Mouse (Mus musculus) limb, embryonic 15.5 days (tissue): ENCODE results near the gene Setd1a. TPM values are rescaled to one million over a fixed set of nuclear protein-coding genes. Genes with fewer than 3 reads are reported as not detected.
A peak's percentile ranks its signal among the peaks of the same experiment; 100 is the strongest.

Source experiments
- ATAC-seq: fragments of 200-750 bp; cut with Nextera tagmentation; 2 replicates; pipeline ENCODE4 v1.8.0; 2017; ENCODE audit warnings: low read depth, moderate TSS enrichment; ENCODE audit not compliant: insufficient number of reproducible peaks, low FRiP score, low TSS enrichment
- H3K27ac ChIP-seq: fragments of 300-500 bp; sonication (generic); 2 replicates; pipeline ENCODE4 v1.5.1; 2015; ENCODE audit warnings: moderate library complexity, mild to moderate bottlenecking, inconsistent platforms
- H3K27me3 ChIP-seq: fragments of 300-500 bp; sonication (generic); 2 replicates; pipeline ENCODE4 v1.6.1; 2015; ENCODE audit warnings: inconsistent platforms
- H3K36me3 ChIP-seq: fragments of 300-500 bp; sonication (generic); 2 replicates; pipeline ENCODE4 v1.6.1; 2015; ENCODE audit warnings: inconsistent platforms
- H3K4me1 ChIP-seq: fragments of 300-500 bp; sonication (generic); 2 replicates; pipeline ENCODE4 v1.6.1; 2015; ENCODE audit warnings: inconsistent platforms
- H3K4me2 ChIP-seq: fragments of 300-500 bp; sonication (generic); 2 replicates; pipeline ENCODE4 v1.6.1; 2015; ENCODE audit warnings: mild to moderate bottlenecking, inconsistent platforms
- H3K4me3 ChIP-seq: fragments of 300-500 bp; sonication (generic); 2 replicates; pipeline ENCODE4 v1.5.1; 2015; ENCODE audit warnings: mild to moderate bottlenecking, inconsistent platforms
- H3K9ac ChIP-seq: fragments of 300-500 bp; sonication (generic); 2 replicates; pipeline ENCODE4 v1.6.1; 2015; ENCODE audit warnings: inconsistent platforms
- H3K9me3 ChIP-seq: fragments of 300-500 bp; sonication (generic); 2 replicates; pipeline ENCODE4 v1.6.1; 2016; ENCODE audit warnings: inconsistent platforms
- WGBS: fragments of 180-500 bp; shearing (Covaris S2); methylation state at CpG from one replicate; pipeline ENCODE4 v1.1.7; 2015; 5-methylcytosine and 5-hydroxymethylcytosine counted together
- polyA plus RNA-seq: library from polyadenylated mRNA; unstranded; fragments of >200 nt; fragmentation: Nextera tagmentation; extraction: Ambion mirVana; gene quantifications from 2 replicates; pipeline ENCODE4 v1.2.1, GENCODE M21; 2015

Gene Setd1a
- polyA plus RNA-seq, 1 experiment from 2014 or later, result 21.7 TPM

DNA sequence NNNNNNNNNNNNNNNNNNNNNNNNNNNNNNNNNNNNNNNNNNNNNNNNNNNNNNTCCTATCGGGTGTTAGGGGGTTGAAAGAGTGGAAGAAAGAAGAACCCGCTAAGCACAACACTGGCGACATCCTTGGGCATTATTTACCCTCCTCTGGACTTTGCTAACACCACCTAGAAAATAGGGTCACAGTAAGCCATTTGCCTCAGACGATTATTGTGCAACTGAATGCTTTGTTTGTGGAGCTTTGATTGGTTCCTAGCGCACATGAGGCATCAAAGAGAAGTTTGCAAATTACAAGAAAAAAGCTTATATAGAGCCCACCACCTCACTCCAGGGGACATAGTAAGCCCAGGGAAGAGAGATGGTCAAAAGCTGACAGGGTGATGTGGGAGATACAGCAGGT, 32.4 kb downstream of the Setd1a start:
- Histone ChIP-seq H3K4me2 (no peak overlapping the region), H3K9me3 (no peaks in the 10 kb centered on the region), H3K27ac (no peak overlapping the region), H3K9ac (no peak overlapping the region), H3K4me3 (no peak overlapping the region), H3K27me3 (no peaks in the 10 kb centered on the region), H3K36me3 (peaks cover 56% of the 10 kb centered on the region), H3K4me1 (no peaks in the 10 kb centered on the region)
- 77% methylated on average over 5 of the region's 5 CpGs for WGBS
- no peak for ATAC-seq

DNA sequence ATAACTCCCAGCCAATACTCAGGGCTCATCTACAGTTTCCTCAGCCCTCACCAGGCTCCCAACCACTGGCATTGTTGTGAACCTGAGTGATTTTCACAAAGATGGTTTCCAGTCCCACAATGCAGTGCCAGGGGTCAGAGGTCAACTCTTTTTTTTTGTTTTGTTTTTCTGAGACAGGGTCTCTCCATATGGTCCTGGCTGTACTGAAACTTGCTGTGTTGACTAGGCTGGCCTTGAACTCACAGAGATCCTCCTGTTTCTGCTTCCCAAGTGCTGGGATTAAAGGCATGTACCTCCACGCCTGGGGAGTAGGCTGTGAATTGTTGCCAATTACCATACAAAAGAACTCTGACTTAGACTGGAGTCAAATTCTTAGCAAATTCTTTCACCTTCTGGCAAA, 33.4 kb downstream of the Setd1a start:
- H3K27me3 ChIP-seq, result no peaks in the 10 kb centered on the region
- no peak overlapping the region for H3K4me3 ChIP-seq
- no peak overlapping the region for H3K27ac ChIP-seq
- peaks cover 3% of the 10 kb centered on the region for H3K4me1 ChIP-seq
- H3K9me3 ChIP-seq, result no peaks in the 10 kb centered on the region
- H3K36me3 ChIP-seq, result peaks cover 59% of the 10 kb centered on the region
- H3K9ac ChIP-seq, result no peak overlapping the region
- 92% methylated on average over 1 of the region's 1 CpGs for WGBS
- H3K4me2 ChIP-seq, result no peak overlapping the region
- ATAC-seq, result no peak

DNA sequence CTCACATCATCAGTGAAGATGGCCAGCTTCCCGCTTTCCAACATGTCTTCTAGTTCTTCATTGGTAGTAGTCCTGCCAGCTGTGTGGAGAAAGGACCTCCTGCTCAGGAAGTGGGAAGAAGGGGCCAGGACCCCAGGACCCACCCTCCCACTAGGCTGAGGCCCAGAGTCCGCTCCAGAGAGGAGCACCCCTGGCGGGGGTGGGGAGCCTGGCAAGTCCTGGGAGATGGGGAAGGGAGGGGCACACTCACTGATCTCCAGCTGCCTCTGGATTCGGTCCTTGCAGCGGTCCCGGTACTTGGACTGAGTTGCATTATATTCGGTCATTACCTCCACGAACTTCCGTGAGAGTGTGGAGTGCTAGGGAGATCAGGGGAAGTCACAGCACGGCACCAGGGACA, 34.2 kb downstream of the Setd1a start:
- Histone ChIP-seq H3K4me1 (peaks cover 3% of the 10 kb centered on the region), H3K27ac (no peak overlapping the region), H3K27me3 (no peaks in the 10 kb centered on the region), H3K4me2 (no peak overlapping the region), H3K9me3 (no peaks in the 10 kb centered on the region), H3K4me3 (no peak overlapping the region), H3K36me3 (peaks cover 57% of the 10 kb centered on the region), H3K9ac (no peak overlapping the region)
- WGBS, result 80% methylated on average over 10 of the region's 10 CpGs
- no peak for ATAC-seq

DNA sequence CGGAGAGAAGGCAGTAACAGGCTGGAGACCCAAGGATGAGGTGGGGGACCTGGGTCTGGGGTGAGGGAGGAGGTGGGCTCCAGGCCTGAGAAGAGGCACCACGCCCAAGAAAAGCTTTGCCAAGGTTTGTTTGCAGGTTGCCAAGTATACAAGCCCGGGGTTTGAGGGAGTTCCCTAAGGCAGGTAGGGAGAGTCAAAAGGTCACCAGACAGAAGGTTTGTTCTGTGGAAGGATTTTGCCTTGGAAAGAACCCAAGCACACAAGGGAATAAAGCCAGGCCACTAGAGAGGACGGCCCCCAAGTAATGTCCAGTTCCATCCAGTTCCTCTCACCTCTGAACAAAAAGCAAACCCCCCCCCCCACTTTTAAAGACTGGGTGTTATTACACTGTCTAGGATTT, 34.8 kb downstream of the Setd1a start:
- Histone ChIP-seq H3K27me3 (no peaks in the 10 kb centered on the region), H3K27ac (no peak overlapping the region), H3K36me3 (peaks cover 56% of the 10 kb centered on the region), H3K9me3 (no peaks in the 10 kb centered on the region), H3K4me1 (peaks cover 8% of the 10 kb centered on the region), H3K4me2 (no peak overlapping the region), H3K4me3 (no peak overlapping the region), H3K9ac (no peak overlapping the region)
- 82% methylated on average over 4 of the region's 4 CpGs for WGBS
- ATAC-seq, result no peak

DNA sequence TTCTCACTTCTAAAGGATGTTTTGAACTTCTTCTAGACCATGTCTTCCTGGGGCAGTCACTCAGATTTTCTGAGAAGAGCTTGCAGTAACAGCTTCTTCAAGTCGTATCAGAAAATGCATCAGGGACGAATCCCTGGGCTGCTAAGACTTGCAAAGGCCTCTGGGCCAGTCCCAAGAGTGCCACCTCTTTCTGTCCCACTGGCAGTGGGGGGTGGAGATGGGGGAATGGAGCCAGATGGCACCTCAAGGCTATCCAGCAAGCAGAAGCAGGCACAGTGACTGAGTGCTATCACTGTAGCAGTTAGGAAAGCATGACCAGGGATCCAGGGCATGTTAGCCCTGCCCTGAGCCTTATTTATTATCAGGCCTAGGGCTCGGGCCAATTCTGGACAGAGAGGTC, 35.8 kb downstream of the Setd1a start:
- Histone ChIP-seq H3K4me1 (peaks cover 8% of the 10 kb centered on the region), H3K4me3 (no peak overlapping the region), H3K27me3 (no peaks in the 10 kb centered on the region), H3K27ac (no peak overlapping the region), H3K9me3 (no peaks in the 10 kb centered on the region), H3K4me2 (no peak overlapping the region), H3K9ac (no peak overlapping the region), H3K36me3 (peaks cover 53% of the 10 kb centered on the region)
- ATAC-seq, result no peak
- 78% methylated on average over 3 of the region's 3 CpGs for WGBS

DNA sequence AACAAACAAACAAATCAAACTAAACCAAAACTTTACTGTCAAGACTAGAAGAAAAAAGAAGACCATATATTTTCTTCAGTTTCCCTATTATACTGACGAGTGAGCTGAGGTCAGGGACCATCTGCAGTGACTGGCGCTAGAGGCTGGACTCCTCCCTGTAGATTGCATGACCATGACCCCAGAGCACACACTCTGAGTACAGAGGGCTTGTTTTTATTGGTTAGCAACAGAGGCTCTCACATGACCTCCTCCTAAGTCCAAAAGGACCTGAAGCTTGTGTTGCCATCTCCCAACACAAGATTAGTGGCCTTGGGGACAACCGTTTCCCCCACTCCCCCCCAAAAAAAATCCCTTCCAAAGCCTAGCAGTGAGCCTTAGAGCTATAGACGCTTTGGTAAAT, 37.4 kb downstream of the Setd1a start:
- no peak for ATAC-seq
- no peak overlapping the region for H3K4me3 ChIP-seq
- peaks cover 8% of the 10 kb centered on the region for H3K4me1 ChIP-seq
- peaks cover 48% of the 10 kb centered on the region for H3K36me3 ChIP-seq
- H3K9ac ChIP-seq, result no peak overlapping the region
- H3K27ac ChIP-seq, result peak overlapping the region; percentile 57; the same call in 1 of the 2 replicates
- 79% methylated on average over 4 of the region's 4 CpGs for WGBS
- no peak overlapping the region for H3K4me2 ChIP-seq
- H3K9me3 ChIP-seq, result no peaks in the 10 kb centered on the region
- H3K27me3 ChIP-seq, result no peaks in the 10 kb centered on the region

DNA sequence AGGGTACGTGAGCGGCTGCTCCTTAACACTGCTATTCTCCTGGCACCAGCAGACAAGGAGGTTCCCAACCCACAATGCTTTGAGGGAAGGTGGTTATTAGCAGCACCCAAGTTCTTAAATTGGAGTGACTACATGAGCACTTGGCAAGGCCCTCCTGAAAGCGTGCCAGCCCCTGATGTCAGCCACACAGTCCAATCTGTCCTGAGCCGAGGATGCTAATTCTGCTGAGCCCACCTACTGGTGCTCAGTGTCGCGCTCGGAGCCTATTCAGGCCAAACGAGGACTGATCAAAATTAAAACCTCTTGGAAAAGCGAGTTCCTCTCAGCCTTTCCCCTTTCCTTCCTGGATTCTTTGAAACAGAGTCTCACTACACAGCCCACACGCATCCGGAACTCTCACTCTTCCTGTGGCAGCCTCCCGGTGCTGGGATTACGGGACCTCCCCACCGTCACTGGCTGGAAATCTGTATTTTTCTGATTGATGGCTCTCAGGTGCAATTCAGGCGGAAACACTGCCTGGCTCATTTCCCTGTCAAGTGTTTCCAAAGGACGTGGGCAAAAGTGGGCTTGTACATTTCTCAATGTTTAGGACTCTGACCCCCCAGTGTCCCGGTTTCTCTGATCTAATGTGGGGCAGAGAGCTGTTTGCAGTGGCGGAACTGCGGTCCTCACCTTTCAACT, 37.9 kb downstream of the Setd1a start:
- Histone ChIP-seq H3K36me3 (peaks cover 44% of the 10 kb centered on the region), H3K9ac (no peak overlapping the region), H3K4me3 (no peak overlapping the region), H3K27ac (peak overlapping the region; percentile 57), H3K4me2 (no peak overlapping the region), H3K27me3 (no peaks in the 10 kb centered on the region), H3K4me1 (peaks cover 8% of the 10 kb centered on the region), H3K9me3 (no peaks in the 10 kb centered on the region)
- WGBS, result 72% methylated on average over 19 of the region's 19 CpGs
- no peak for ATAC-seq

DNA sequence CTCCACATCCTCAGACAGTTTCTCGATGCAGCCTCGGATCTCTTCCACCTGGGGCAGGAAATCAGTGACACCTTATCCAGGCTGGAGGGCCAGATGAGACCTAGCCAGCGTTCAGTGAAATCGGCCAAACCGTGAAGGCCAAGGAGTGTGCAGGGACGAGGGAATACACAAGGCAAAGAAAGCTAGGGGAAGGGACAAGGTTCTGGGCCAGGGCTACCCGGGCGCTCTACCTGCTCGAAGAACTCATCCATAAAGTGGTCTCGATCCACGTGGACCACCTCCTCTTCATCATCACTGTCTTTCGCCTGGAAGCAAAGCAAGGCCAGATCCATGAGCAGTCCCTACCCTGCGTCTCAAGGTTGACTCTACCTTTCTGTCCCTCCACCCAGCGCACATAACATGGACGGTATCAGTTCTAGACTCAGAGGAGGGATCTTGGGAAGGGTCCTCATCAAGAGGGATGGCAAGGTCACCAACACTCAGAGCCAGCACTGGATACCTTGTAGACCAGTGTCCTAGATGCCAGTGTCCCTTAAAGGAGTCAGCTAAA, 38.7 kb downstream of the Setd1a start:
- H3K36me3 ChIP-seq, result peaks cover 40% of the 10 kb centered on the region
- no peak overlapping the region for H3K4me2 ChIP-seq
- H3K9ac ChIP-seq, result no peak overlapping the region
- WGBS, result 88% methylated on average over 15 of the region's 15 CpGs
- H3K4me3 ChIP-seq, result no peak overlapping the region
- H3K27ac ChIP-seq, result no peak overlapping the region
- H3K27me3 ChIP-seq, result no peaks in the 10 kb centered on the region
- no peaks in the 10 kb centered on the region for H3K9me3 ChIP-seq
- ATAC-seq, result no peak
- peaks cover 8% of the 10 kb centered on the region for H3K4me1 ChIP-seq

DNA sequence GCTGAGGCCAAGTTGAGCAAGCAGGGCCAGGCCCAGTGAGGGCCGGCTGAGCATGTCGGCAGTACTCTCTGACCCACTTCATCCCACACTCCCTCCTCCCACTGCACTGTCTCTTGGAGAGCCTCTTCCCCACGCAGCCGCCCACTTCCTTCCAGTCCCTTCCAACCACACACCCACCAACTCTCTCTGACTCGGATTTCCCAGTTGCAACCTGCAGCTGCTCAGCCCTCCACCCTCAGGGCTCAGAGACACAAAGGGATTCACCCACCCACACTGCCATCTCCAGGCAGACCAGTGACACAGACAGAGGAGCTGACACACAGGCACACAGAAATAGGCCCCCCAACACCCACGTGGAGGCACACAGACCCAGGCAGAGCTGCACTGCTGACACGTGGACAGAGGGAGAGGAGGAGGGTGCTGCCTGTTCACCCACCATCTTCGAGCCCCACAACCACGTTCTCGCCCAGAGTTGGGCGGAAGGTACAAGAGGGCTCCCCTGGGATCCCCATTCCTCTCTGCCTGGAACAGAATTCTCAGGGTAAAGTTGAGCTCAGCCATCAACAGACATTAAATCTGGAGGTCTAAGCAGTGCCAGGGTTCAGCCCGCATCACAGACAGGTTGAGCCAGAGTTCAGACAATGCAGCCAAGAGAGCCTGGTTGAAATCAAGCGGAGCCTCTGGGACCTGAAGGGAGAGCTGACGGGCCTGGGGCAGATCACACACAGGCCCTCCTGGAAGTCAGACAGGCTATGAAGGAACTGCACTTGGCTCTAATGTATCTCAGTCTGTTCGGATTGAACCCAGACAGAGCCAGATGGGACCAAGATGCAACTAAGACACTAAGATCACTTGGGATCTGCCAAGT, 39.7 kb downstream of the Setd1a start:
- peaks cover 32% of the 10 kb centered on the region for H3K36me3 ChIP-seq
- H3K27me3 ChIP-seq, result no peaks in the 10 kb centered on the region
- peaks cover 8% of the 10 kb centered on the region for H3K4me1 ChIP-seq
- ATAC-seq, result peak; percentile 28; the same call in 1 of the 2 replicates
- H3K9me3 ChIP-seq, result no peaks in the 10 kb centered on the region
- no peak overlapping the region for H3K4me3 ChIP-seq
- H3K9ac ChIP-seq, result no peak overlapping the region
- 0 out of 2 replicates have a peak overlapping the region, but pooled peaks have one; percentile 23 for H3K27ac ChIP-seq
- 45% methylated on average over 15 of the region's 15 CpGs for WGBS
- H3K4me2 ChIP-seq, result no peak overlapping the region

DNA sequence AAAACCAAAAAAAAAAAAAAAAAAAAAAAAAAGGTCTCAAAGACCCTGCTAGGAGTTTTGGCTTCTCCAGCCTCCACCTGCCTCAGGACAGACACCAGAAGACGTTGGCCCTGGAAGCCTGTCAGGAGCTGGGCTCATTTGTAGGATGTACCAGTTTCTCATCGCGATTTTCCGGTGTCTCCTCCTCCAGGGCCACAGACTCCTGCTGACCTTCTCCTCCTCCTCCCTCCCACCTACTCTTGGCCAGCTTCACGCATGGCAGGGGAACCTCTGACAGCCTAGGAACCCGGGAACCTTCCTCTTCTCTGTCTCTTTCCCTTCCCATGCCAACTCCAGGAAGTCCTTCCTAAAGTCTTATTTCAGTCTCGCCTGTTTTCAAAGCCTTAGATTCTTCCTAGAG, 40.6 kb downstream of the Setd1a start:
- ATAC-seq, result no peak
- Histone ChIP-seq H3K9ac (no peak overlapping the region), H3K4me2 (no peak overlapping the region), H3K4me3 (no peak overlapping the region), H3K27me3 (no peaks in the 10 kb centered on the region), H3K4me1 (peaks cover 8% of the 10 kb centered on the region), H3K36me3 (peaks cover 29% of the 10 kb centered on the region), H3K9me3 (no peaks in the 10 kb centered on the region), H3K27ac (no peak overlapping the region)
- 72% methylated on average over 7 of the region's 7 CpGs for WGBS

DNA sequence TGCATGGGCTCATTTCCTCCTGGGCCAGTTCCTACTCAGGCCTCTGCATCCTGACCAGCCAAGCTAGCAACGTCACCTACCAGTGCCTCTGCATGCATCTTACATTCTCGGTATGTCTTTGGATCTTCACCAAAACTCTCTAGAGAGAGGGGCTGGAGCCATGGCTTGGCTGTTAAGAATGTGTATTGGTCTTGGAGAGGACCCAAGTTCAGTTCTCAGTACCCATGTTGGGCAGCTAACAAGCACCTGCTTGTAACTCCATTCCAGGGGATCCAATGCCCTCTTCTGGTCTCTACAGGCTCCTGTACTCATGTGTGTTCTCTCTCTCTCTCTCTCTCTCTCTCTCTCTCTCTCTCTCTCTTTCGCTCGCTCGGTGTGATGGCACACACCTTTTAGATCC, 41.3 kb downstream of the Setd1a start:
- Histone ChIP-seq H3K9me3 (no peaks in the 10 kb centered on the region), H3K27ac (no peak overlapping the region), H3K9ac (no peak overlapping the region), H3K4me2 (no peak overlapping the region), H3K4me1 (peaks cover 13% of the 10 kb centered on the region), H3K4me3 (no peak overlapping the region), H3K36me3 (peaks cover 22% of the 10 kb centered on the region), H3K27me3 (no peaks in the 10 kb centered on the region)
- ATAC-seq, result no peak
- 90% methylated on average over 5 of the region's 5 CpGs for whole genome bisulfite sequencing
